Mouse (Mus musculus) liver, postnatal 0 days (tissue): Measurements from ENCODE around the gene Gfap. TPM values are rescaled to one million over a fixed set of nuclear protein-coding genes. Genes with fewer than 3 reads are reported as not detected.
A peak's percentile ranks its signal among the peaks of the same experiment; 100 is the strongest.

Experiments used
- ATAC-seq: fragments of 200-750 bp; cut with Nextera tagmentation; 2 replicates; pipeline ENCODE4 v1.8.0; 2017; ENCODE audit warnings: mild to moderate bottlenecking, moderate library complexity
- DNase-seq: peaks from one replicate; pipeline ENCODE4 v3.0.0-alpha.2; 2016
- H3K27ac ChIP-seq: fragments of 300-500 bp; sonication (generic); 2 replicates; pipeline ENCODE4 v1.5.1; 2014; ENCODE audit warnings: antibody characterized with exemption, moderate library complexity, mild to moderate bottlenecking, low read depth
- H3K27me3 ChIP-seq: fragments of 300-500 bp; sonication (generic); 2 replicates; pipeline ENCODE4 v1.6.1; 2014; ENCODE audit warnings: low read length, control low read depth, mixed read lengths; ENCODE audit not compliant: insufficient read depth
- H3K36me3 ChIP-seq: fragments of 300-500 bp; sonication (generic); replicated peaks from 2 replicates; pipeline ENCODE4 v1.6.1; 2014; ENCODE audit warnings: mild to moderate bottlenecking, control low read depth, low read length, moderate library complexity, mixed read lengths; ENCODE audit not compliant: insufficient read depth
- H3K4me1 ChIP-seq: fragments of 300-500 bp; sonication (generic); 2 replicates; pipeline ENCODE4 v1.6.1; 2014; ENCODE audit warnings: antibody characterized with exemption, mild to moderate bottlenecking, control low read depth; ENCODE audit not compliant: insufficient read depth
- H3K4me2 ChIP-seq: fragments of 300-500 bp; sonication (generic); 2 replicates; pipeline ENCODE4 v1.6.1; 2014; ENCODE audit warnings: low read depth, mild to moderate bottlenecking, low read length, moderate library complexity, mixed read lengths
- H3K4me3 ChIP-seq: fragments of 300-500 bp; sonication (generic); 2 replicates; pipeline ENCODE4 v1.5.1; 2014; ENCODE audit warnings: low read depth, low read length
- H3K9ac ChIP-seq: fragments of 300-500 bp; sonication (generic); replicated peaks from 2 replicates; pipeline ENCODE4 v1.6.1; 2014; ENCODE audit warnings: mild to moderate bottlenecking, moderate library complexity
- H3K9me3 ChIP-seq: fragments of 300-500 bp; sonication (generic); 2 replicates; pipeline ENCODE4 v1.6.1; 2016; ENCODE audit warnings: mild to moderate bottlenecking, control low read depth, low read length, mixed read lengths
- CTCF ChIP-seq: sonication (generic); IDR thresholded peaks from 2 replicates; pipeline ENCODE4 v1.5.1; 2016; ENCODE audit warnings: antibody characterized with exemption, low read depth
- EP300 ChIP-seq: IDR thresholded peaks from 2 replicates; pipeline ENCODE4 v1.6.1; 2016; ENCODE audit warnings: antibody characterized with exemption, low read depth, mild to moderate bottlenecking
- WGBS: fragments of 180-500 bp; shearing (Covaris S2); extraction: QIAGEN DNeasy Blood & Tissue Kit; methylation state at CpG from one replicate; pipeline ENCODE4 v1.1.7; 2014; ENCODE audit not compliant: insufficient replicate concordance; 5-methylcytosine and 5-hydroxymethylcytosine counted together
- polyA plus RNA-seq: library from polyadenylated mRNA; unstranded; fragments of >200 nt; fragmentation: Nextera tagmentation; extraction: Ambion mirVana; gene quantifications from 2 replicates; pipeline ENCODE4 v1.2.1, GENCODE M21; 2015

Gene Gfap
- polyA plus RNA-seq, result 3.6 and 3.8 TPM in 2 replicates

DNA sequence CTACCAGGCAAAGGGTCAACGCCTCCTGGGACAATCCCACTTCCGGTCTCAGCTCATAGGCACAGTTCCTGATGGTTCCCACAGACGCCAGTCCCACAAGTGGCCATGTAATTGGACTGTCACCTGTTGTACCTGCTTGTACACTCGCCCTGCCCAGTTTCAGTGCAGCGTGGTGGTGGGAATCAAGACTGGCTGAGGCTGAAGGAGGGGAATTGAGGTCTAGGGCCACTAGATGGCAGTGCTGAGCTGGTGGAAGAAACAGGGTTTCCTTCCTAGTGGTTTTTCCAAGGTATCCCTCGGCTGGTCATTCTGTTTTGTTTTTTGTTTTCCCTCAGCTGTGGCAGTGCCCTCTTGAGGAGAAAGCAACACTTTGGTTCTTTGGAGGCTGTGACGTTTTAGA is at the start of gene Gfap:
TSS of gene Gfap (minus strand) at position 150 of the 400 bp plus-strand sequence.
- DNase-seq, result peak; percentile 84
- H3K4me2 ChIP-seq, result peak within 1 kb of the TSS; percentile 14; the same call in 1 of the 2 replicates
- TF ChIP-seq EP300, result no peak
- TF ChIP-seq CTCF, result peak; percentile 99
- peaks cover 8% of the 10 kb centered on the region for H3K4me1 ChIP-seq
- H3K9me3 ChIP-seq, result no peaks in the 10 kb centered on the region
- H3K27me3 ChIP-seq, result peaks cover 6% of the 10 kb centered on the region; the same call in 1 of the 2 replicates
- H3K27ac ChIP-seq, result no peak within 1 kb of the TSS
- H3K36me3 ChIP-seq, result peaks cover 6% of the 10 kb centered on the region
- no peak within 1 kb of the TSS for H3K9ac ChIP-seq
- 10% methylated on average over 7 of the region's 7 CpGs for WGBS
- H3K4me3 ChIP-seq, result no peak within 1 kb of the TSS
- ATAC-seq, result no peak

GRCm38 (mm10) chr11:102948043-102948961 is 47.6 kb upstream of the Gfap start:
- H3K27me3 ChIP-seq, result peaks cover 89% of the 10 kb centered on the region
- no peak for ATAC-seq
- TF ChIP-seq CTCF, result no peak
- TF ChIP-seq EP300, result no peak
- peak overlapping the region; percentile 54 for H3K4me3 ChIP-seq
- H3K27ac ChIP-seq, result no peak overlapping the region
- H3K4me1 ChIP-seq, result peaks cover 14% of the 10 kb centered on the region
- peak; percentile 28 for DNase-seq
- H3K9me3 ChIP-seq, result no peaks in the 10 kb centered on the region
- H3K9ac ChIP-seq, result peak overlapping the region; percentile 52
- WGBS, result 2% methylated on average over 51 of the region's 51 CpGs
- no peaks in the 10 kb centered on the region for H3K36me3 ChIP-seq
- H3K4me2 ChIP-seq, result peak overlapping the region; percentile 81

DNA sequence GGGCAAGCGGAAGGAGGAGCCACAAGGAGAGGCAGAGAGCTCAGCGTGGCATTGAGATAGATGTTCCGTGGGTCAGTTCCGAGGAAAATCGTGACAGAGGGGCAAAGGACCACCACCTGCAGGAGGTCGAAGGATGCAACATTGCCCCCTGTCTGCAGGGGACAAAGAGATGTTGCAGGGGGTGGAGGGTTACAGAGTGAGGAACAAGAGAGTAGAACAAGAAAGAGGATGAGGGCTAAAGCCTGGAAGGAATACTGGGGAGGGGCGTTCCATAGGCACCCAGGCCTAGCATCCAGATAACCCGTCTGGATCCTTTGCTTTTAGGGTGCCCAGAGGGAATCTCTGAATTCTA is 46.3 kb upstream of the Gfap start:
- no peaks in the 10 kb centered on the region for H3K9me3 ChIP-seq
- H3K4me3 ChIP-seq, result peak overlapping the region; percentile 19
- H3K4me1 ChIP-seq, result peaks cover 14% of the 10 kb centered on the region
- H3K27me3 ChIP-seq, result peaks cover 95% of the 10 kb centered on the region
- 7% methylated on average over 8 of the region's 8 CpGs for WGBS
- no peaks in the 10 kb centered on the region for H3K36me3 ChIP-seq
- TF ChIP-seq EP300 (no peak), CTCF (peak; percentile 37)
- no peak overlapping the region for H3K9ac ChIP-seq
- ATAC-seq, result no peak
- DNase-seq, result no peak
- H3K4me2 ChIP-seq, result peak overlapping the region; percentile 53
- H3K27ac ChIP-seq, result no peak overlapping the region

- peak; percentile 88 for DNase-seq
- Histone ChIP-seq H3K36me3 (no peaks in the 10 kb centered on the region), H3K9ac (no peak within 1 kb of the TSS), H3K4me3 (peak within 1 kb of the TSS; percentile 19), H3K9me3 (no peaks in the 10 kb centered on the region), H3K4me2 (peak within 1 kb of the TSS; percentile 53), H3K4me1 (peaks cover 14% of the 10 kb centered on the region), H3K27me3 (peaks cover 90% of the 10 kb centered on the region), H3K27ac (no peak within 1 kb of the TSS)
- WGBS, result 2% methylated on average over 58 of the region's 87 CpGs
- ATAC-seq, result peak; percentile 92
- TF ChIP-seq EP300 (no peak), CTCF (no peak)
Observed at GRCm38 (mm10) chr11:102946265-102946991, 45.7 kb upstream of the Gfap start, which contains the start of gene C1ql1. TSS of gene C1ql1 (minus strand) at chr11:102946688.

DNA sequence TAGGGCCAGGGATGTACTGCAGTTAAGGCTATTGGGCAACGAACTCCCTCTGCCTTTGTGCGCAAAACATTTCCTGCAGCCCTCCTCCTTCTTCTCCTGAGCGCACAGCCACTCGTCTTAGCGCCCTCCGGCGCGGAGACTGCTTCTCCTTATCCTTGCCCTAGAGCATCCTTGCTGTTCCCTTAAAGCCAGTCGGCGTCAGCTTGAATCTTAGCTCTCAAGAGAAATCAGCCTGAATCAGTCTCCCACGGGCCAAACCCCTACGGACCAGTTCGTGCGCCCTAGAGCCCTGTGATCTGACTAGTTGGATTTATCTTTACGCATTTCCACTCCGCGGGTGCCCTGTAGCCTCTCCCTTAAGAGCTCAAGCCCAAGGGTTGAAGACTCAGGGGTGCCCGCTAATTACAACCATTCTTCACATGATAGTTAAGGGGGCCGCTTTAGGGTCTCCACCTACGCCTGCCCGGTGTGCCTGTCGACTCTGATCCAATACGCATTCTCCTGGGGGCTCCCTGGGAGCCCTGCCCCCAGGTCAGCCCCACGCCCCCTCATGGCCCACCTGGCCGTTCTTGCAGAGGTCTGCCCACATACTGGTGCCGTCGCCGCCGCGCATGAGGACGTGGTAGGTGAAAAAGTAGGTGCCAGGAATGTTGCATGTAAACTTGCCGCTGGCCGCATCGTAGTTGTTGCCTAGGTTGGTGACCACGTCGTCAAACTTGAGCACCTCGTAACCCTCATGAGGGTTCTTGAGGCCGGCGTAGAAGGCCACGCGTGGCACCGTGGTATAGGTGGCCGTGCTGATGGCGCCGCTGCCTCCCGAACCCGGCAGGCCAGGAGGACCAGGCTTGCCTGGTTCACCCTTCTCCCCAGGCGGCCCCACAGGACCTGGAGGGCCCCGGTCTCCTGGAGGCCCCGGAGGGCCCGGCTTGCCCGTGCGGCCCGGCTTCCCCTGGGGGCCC is 44.9 kb upstream of the Gfap start:
- ATAC-seq (no peak), DNase-seq (no peak)
- Histone ChIP-seq H3K4me1 (peaks cover 14% of the 10 kb centered on the region), H3K27me3 (peaks cover 88% of the 10 kb centered on the region), H3K4me2 (0 out of 2 replicates have a peak overlapping the region, but pooled peaks have one; percentile 53), H3K9me3 (no peaks in the 10 kb centered on the region), H3K4me3 (peak overlapping the region; percentile 19; the same call in 1 of the 2 replicates), H3K9ac (no peak overlapping the region), H3K36me3 (no peaks in the 10 kb centered on the region), H3K27ac (no peak overlapping the region)
- no peak for TF ChIP-seq EP300
- TF ChIP-seq CTCF, result no peak
- WGBS, result 7% methylated on average over 54 of the region's 54 CpGs
